Mouse (Mus musculus): ENCODE measurements around the gene Golga1. TPM values are rescaled to one million over a fixed set of nuclear protein-coding genes. Genes with fewer than 3 reads are reported as not detected.

Golga1 gene
- polyA plus RNA-seq, 1 experiment from 2014 or later = 28.4 TPM

- 94% methylated on average over 2 of the region's 2 CpGs for WGBS
- no peaks in the 10 kb centered on the region for H3K4me1 ChIP-seq (replicated peaks)
- no peak for ATAC-seq (ENCODE audit: low read depth)
- no peak overlapping the region for H3K27ac ChIP-seq (replicated peaks)
- H3K9me3 ChIP-seq = no peaks in the 10 kb centered on the region
- H3K9ac ChIP-seq = no peak overlapping the region
- no peaks in the 10 kb centered on the region for H3K36me3 ChIP-seq
- H3K4me3 ChIP-seq = no peak overlapping the region
- no peak overlapping the region for H3K4me2 ChIP-seq
- no peaks in the 10 kb centered on the region for H3K27me3 ChIP-seq
Observed at GRCm38 (mm10) chr2:38969650-38970049, 95.7 kb downstream of the Golga1 start.

Other genes starting within 250 kb of the Golga1 start
- gene Nr6a1, start 137.9 kb downstream of the Golga1 start, polyA plus RNA-seq (2015; fragmentation: Nextera tagmentation; extraction: Ambion mirVana) = 2.9 and 3.9 TPM in 2 replicates
- gene Olfml2a, start 133.6 kb downstream of the Golga1 start, polyA plus RNA-seq (2015; fragmentation: Nextera tagmentation; extraction: Ambion mirVana) = 10.3 and 14.6 TPM in 2 replicates
- gene Wdr38, start 68.1 kb downstream of the Golga1 start, polyA plus RNA-seq (2015; fragmentation: Nextera tagmentation; extraction: Ambion mirVana) = 1.9 and 2.1 TPM in 2 replicates
- gene Arpc5l, start 60.2 kb downstream of the Golga1 start, polyA plus RNA-seq (2015; fragmentation: Nextera tagmentation; extraction: Ambion mirVana) = 137 and 154 TPM in 2 replicates
- 752 and 755 TPM in 2 replicates for gene Rpl35, start 59.9 kb downstream of the Golga1 start, polyA plus RNA-seq (2015; fragmentation: Nextera tagmentation; extraction: Ambion mirVana)
- gene Scai, start 125.2 kb upstream of the Golga1 start, polyA plus RNA-seq (2015; fragmentation: Nextera tagmentation; extraction: Ambion mirVana) = 15.9 and 16.1 TPM in 2 replicates
- gene Ppp6c, start 160.9 kb upstream of the Golga1 start, polyA plus RNA-seq (2015; fragmentation: Nextera tagmentation; extraction: Ambion mirVana) = 74.1 and 74.7 TPM in 2 replicates

Measured in neural tube, embryonic 13.5 days (tissue).